Mouse (Mus musculus): ENCODE results near the gene Ccdc43. TPM values are rescaled to one million over a fixed set of nuclear protein-coding genes. Genes with fewer than 3 reads are reported as not detected.
A peak's percentile ranks its signal among the peaks of the same experiment; 100 is the strongest.
"Not testable (repeated sequence)": the region's sequence is repeated elsewhere in the genome, so short reads cannot be mapped to it uniquely, and the experiment has no call there.

Ccdc43 gene
- 10 to 100 TPM; 28.2 to 30.3 TPM for total RNA-seq (2021)

GRCm38 (mm10) chr11:102697338-102698017 is at the start of gene Ccdc43:
Gene Ccdc43, minus strand, starts transcription at chr11:102697782.
- peak; percentile 85 to 90 for DNase-seq (ENCODE audit: low spot score in 2 of 2)
- intact Hi-C loops (cut with DNase I) = no loop called here

- intact Hi-C loops (cut with DNase I) = no loop called here
- DNase-seq (ENCODE audit: low spot score in 2 of 2) = no peak
Measured at GRCm38 (mm10) chr11:102744746-102745145, 47.2 kb upstream of the Ccdc43 start.

- intact Hi-C loops (cut with DNase I) = no loop called here
- no peak for DNase-seq (ENCODE audit: low spot score in 2 of 2)
Measured at GRCm38 (mm10) chr11:102742843-102743242, 45.3 kb upstream of the Ccdc43 start.

- intact Hi-C loops (cut with DNase I) = no loop called here
- DNase-seq (ENCODE audit: low spot score in 2 of 2) = no peak
Measured at GRCm38 (mm10) chr11:102742066-102742465, 44.5 kb upstream of the Ccdc43 start.

GRCm38 (mm10) chr11:102741129-102741950 is 43.8 kb upstream of the Ccdc43 start:
- peak in 1 of 2 experiments; percentile 44 for DNase-seq (ENCODE audit: low spot score in 2 of 2)
- intact Hi-C loops (cut with DNase I) = no loop called here

- DNase-seq (ENCODE audit: low spot score in 2 of 2) = no peak
- intact Hi-C loops (cut with DNase I) = no loop called here
Measured at GRCm38 (mm10) chr11:102740634-102741033, 43.1 kb upstream of the Ccdc43 start.

- intact Hi-C loops (cut with DNase I) = loop anchor here (5.0 kb wide), 2 partner anchors 33 to 123 kb away; no protein-coding TSS in a partner anchor
- peak; percentile 78 to 91 for DNase-seq (ENCODE audit: low spot score in 2 of 2)
Measured at GRCm38 (mm10) chr11:102739278-102739966, 41.8 kb upstream of the Ccdc43 start.

GRCm38 (mm10) chr11:102738046-102738445 is 40.5 kb upstream of the Ccdc43 start:
- DNase-seq (ENCODE audit: low spot score in 2 of 2) = no peak
- intact Hi-C loops (cut with DNase I) = loop anchor here (5.0 kb wide), 2 partner anchors 34 to 124 kb away; no protein-coding TSS in a partner anchor

- DNase-seq (ENCODE audit: low spot score in 2 of 2) = no peak
- intact Hi-C loops (cut with DNase I) = loop anchor here (5.0 kb wide), 2 partner anchors 37 to 127 kb away; no protein-coding TSS in a partner anchor
Measured at GRCm38 (mm10) chr11:102734961-102735360, 37.4 kb upstream of the Ccdc43 start.

- intact Hi-C loops (cut with DNase I) = no loop called here
Measured at GRCm38 (mm10) chr11:102733146-102733545, 35.6 kb upstream of the Ccdc43 start.

GRCm38 (mm10) chr11:102731366-102731765 is 33.8 kb upstream of the Ccdc43 start:
- intact Hi-C loops (cut with DNase I) = no loop called here

More at GRCm38 (mm10) chr11:102733146-102733545, 35.6 kb upstream of the Ccdc43 start:
- no peak for DNase-seq (ENCODE audit: low spot score in 2 of 2)

GRCm38 (mm10) chr11:102729835-102730234 is 32.3 kb upstream of the Ccdc43 start:
- DNase-seq (ENCODE audit: low spot score in 2 of 2) = no peak
- intact Hi-C loops (cut with DNase I) = no loop called here

More at GRCm38 (mm10) chr11:102731366-102731765, 33.8 kb upstream of the Ccdc43 start:
- no peak for DNase-seq (ENCODE audit: low spot score in 2 of 2)

GRCm38 (mm10) chr11:102728614-102729013 is 31.0 kb upstream of the Ccdc43 start:
- intact Hi-C loops (cut with DNase I) = no loop called here

GRCm38 (mm10) chr11:102725574-102725973 is 28.0 kb upstream of the Ccdc43 start:
- intact Hi-C loops (cut with DNase I) = no loop called here
- DNase-seq (ENCODE audit: low spot score in 2 of 2) = peak in 1 of 2 experiments; percentile 33

More at GRCm38 (mm10) chr11:102728614-102729013, 31.0 kb upstream of the Ccdc43 start:
- peak in 1 of 2 experiments; percentile 63 for DNase-seq (ENCODE audit: low spot score in 2 of 2)

GRCm38 (mm10) chr11:102716135-102716534 is 18.6 kb upstream of the Ccdc43 start:
- intact Hi-C loops (cut with DNase I) = no loop called here
- peak in 1 of 2 experiments; percentile 78 for DNase-seq (ENCODE audit: low spot score in 2 of 2)

- DNase-seq (ENCODE audit: low spot score in 2 of 2); intact Hi-C loops (cut with DNase I): not testable (repeated sequence)
Measured at GRCm38 (mm10) chr11:102714578-102714977, 17.0 kb upstream of the Ccdc43 start.

- no peak for DNase-seq (ENCODE audit: low spot score in 2 of 2)
Measured at GRCm38 (mm10) chr11:102712411-102712810, 14.8 kb upstream of the Ccdc43 start.

GRCm38 (mm10) chr11:102702206-102702605 is 4.6 kb upstream of the Ccdc43 start:
- intact Hi-C loops (cut with DNase I); DNase-seq (ENCODE audit: low spot score in 2 of 2): not testable (repeated sequence)

More at GRCm38 (mm10) chr11:102712411-102712810, 14.8 kb upstream of the Ccdc43 start:
- intact Hi-C loops (cut with DNase I) = no loop called here

GRCm38 (mm10) chr11:102698018-102698476 is 465 bp upstream of the Ccdc43 start:
- intact Hi-C loops (cut with DNase I) = no loop called here
- DNase-seq (ENCODE audit: low spot score in 2 of 2) = no peak

All from left cerebral cortex, postnatal 25 days (tissue).